Mouse (Mus musculus) spleen, postnatal 36 days (tissue): Measurements from ENCODE around the gene Ccser1.

Experiments used
- DNase-seq, 2 experiments: peaks; one replicate each; pipeline ENCODE4 v3.0.0; 2022; ENCODE audit warnings: low spot score in 2 of 2, mixed read lengths in 1 of 2

Gene Ccser1

GRCm38 (mm10) chr6:61432167-61432566 lies 252.0 kb downstream of the Ccser1 start:
- DNase-seq = no peak

- no peak for DNase-seq
These were observed 252.6 kb downstream of the Ccser1 start for GRCm38 (mm10) chr6:61432703-61433102.

- DNase-seq = no peak
These were observed 258.0 kb downstream of the Ccser1 start for GRCm38 (mm10) chr6:61438165-61438564.

GRCm38 (mm10) chr6:61471371-61472152 lies 291.4 kb downstream of the Ccser1 start:
- DNase-seq = no peak

- no peak for DNase-seq
These were observed 305.2 kb downstream of the Ccser1 start for GRCm38 (mm10) chr6:61485336-61485735.

GRCm38 (mm10) chr6:61491979-61492821 lies 312.1 kb downstream of the Ccser1 start:
- DNase-seq = no peak

GRCm38 (mm10) chr6:61493386-61493785 lies 313.3 kb downstream of the Ccser1 start:
- DNase-seq = no peak

GRCm38 (mm10) chr6:61515310-61515709 lies 335.2 kb downstream of the Ccser1 start:
- no peak for DNase-seq

- no peak for DNase-seq
These were observed 341.5 kb downstream of the Ccser1 start for GRCm38 (mm10) chr6:61521587-61521986.

GRCm38 (mm10) chr6:61522108-61522507 lies 342.0 kb downstream of the Ccser1 start:
- DNase-seq = no peak

- DNase-seq = no peak
These were observed 343.8 kb downstream of the Ccser1 start for GRCm38 (mm10) chr6:61523748-61524493.

GRCm38 (mm10) chr6:61540732-61541131 lies 360.6 kb downstream of the Ccser1 start:
- DNase-seq = no peak

GRCm38 (mm10) chr6:61543459-61544044 lies 363.4 kb downstream of the Ccser1 start:
- no peak for DNase-seq

GRCm38 (mm10) chr6:61567551-61567950 lies 387.4 kb downstream of the Ccser1 start:
- DNase-seq = no peak

- DNase-seq = no peak
These were observed 387.8 kb downstream of the Ccser1 start for GRCm38 (mm10) chr6:61567967-61568366.

- DNase-seq = no peak
These were observed 401.6 kb downstream of the Ccser1 start for GRCm38 (mm10) chr6:61581696-61582095.

- no peak for DNase-seq
These were observed 408.9 kb downstream of the Ccser1 start for GRCm38 (mm10) chr6:61588999-61589398.

GRCm38 (mm10) chr6:61601911-61602310 lies 421.8 kb downstream of the Ccser1 start:
- no peak for DNase-seq

GRCm38 (mm10) chr6:61614920-61615319 lies 434.8 kb downstream of the Ccser1 start:
- DNase-seq = no peak

- DNase-seq = no peak
These were observed 441.6 kb downstream of the Ccser1 start for GRCm38 (mm10) chr6:61621707-61622106.

GRCm38 (mm10) chr6:61661414-61661813 lies 481.3 kb downstream of the Ccser1 start:
- DNase-seq = no peak

- DNase-seq = no peak
These were observed 484.4 kb downstream of the Ccser1 start for GRCm38 (mm10) chr6:61664572-61664971.
